18 mouse cellular contexts compared by ENCODE assay signal in genomic region chr19:16215430-16216016, GRCm38 (mm10).
DNase-seq lines count a peak whose midpoint lies in the region; ATAC-seq and TF ChIP-seq lines count a peak whose summit lies in the region.
"Had no signal": no experiment of that assay in that cellular context is flagged by ENCODE, and none has a peak within 500 bp of the region (broad histone marks: within the 10 kb centered on the region; RNA-seq: fewer than 3 reads in every experiment).

No protein-coding gene starts in this region.

- no peak overlapping the region for H3K4me2 ChIP-seq in midbrain, embryonic 16.5 days (ENCODE audit: low read length)
- H3K4me2 ChIP-seq: embryonic facial prominence, embryonic 12.5 days had no signal

- TF ChIP-seq POLR2A in heart, adult 2 months (IDR thresholded peaks at IDR 0.05; ENCODE audit: insufficient read depth, low read depth, low read length), result no peak

- no peak overlapping the region for H3K4me3 ChIP-seq in heart, adult 2 months
- H3K4me3 ChIP-seq in heart, embryonic 10.5 days, result no peak overlapping the region
- H3K4me3 ChIP-seq in layer of hippocampus, adult 2 months, result no peak overlapping the region
- no peak overlapping the region for H3K4me3 ChIP-seq in brown adipose tissue, adult 24 weeks (ENCODE audit: insufficient read depth, low read depth, low read length)
- H3K4me3 ChIP-seq in midbrain, embryonic 16.5 days (ENCODE audit: low read depth, low read length), result no peak overlapping the region
- H3K4me3 ChIP-seq: embryonic facial prominence, embryonic 12.5 days; erythroblast, embryonic 14.5 days; left cerebral cortex, adult 2 months; megakaryocyte, embryonic 14.5 days had no signal

- no peaks in the 10 kb centered on the region for H3K9me3 ChIP-seq in heart, embryonic 10.5 days
- H3K9me3 ChIP-seq in midbrain, embryonic 16.5 days (replicated peaks; ENCODE audit: control insufficient read depth, low read length, poor library complexity, severe bottlenecking), result no peaks in the 10 kb centered on the region
- H3K9me3 ChIP-seq: embryonic facial prominence, embryonic 12.5 days; megakaryocyte, embryonic 14.5 days had no signal

- peak overlapping the region; percentile 70 for H3K27ac ChIP-seq in heart, adult 2 months
- no peak overlapping the region for H3K27ac ChIP-seq in heart, embryonic 10.5 days
- peak overlapping the region; percentile 63; the same call in 1 of the 2 replicates for H3K27ac ChIP-seq in layer of hippocampus, adult 2 months
- H3K27ac ChIP-seq in brown adipose tissue, adult 24 weeks (replicated peaks; ENCODE audit: low read depth, low read length), result peak overlapping the region; percentile 69; the same call in 1 of the 2 replicates
- peak overlapping the region; percentile 38; the same call in 1 of the 2 replicates for H3K27ac ChIP-seq in midbrain, embryonic 16.5 days (ENCODE audit: low read length)
- H3K27ac ChIP-seq: embryonic facial prominence, embryonic 12.5 days; left cerebral cortex, adult 2 months had no signal

- peaks cover 3% of the 10 kb centered on the region for H3K79me2 ChIP-seq in heart, adult 2 months (replicated peaks; ENCODE audit: control insufficient read depth, insufficient read depth, low read length)

- H3K9ac ChIP-seq in heart, adult 2 months (ENCODE audit: low read depth, low read length), result no peak overlapping the region
- no peak overlapping the region for H3K9ac ChIP-seq in midbrain, embryonic 16.5 days (ENCODE audit: low read depth, low read length)
- H3K9ac ChIP-seq: embryonic facial prominence, embryonic 12.5 days; liver, postnatal 0 days had no signal

- intact Hi-C loops in heart, adult 2 months (cut with DNase I), result no loop called here

- no peak for TF ChIP-seq EP300 in heart, adult 2 months (IDR thresholded peaks at IDR 0.05; ENCODE audit: insufficient read depth, low read depth, low read length)

- peak; percentile 37; the same call in 1 of the 2 replicates for ATAC-seq in midbrain, embryonic 16.5 days
- ATAC-seq: liver, postnatal 0 days had no signal

- peaks cover 11% of the 10 kb centered on the region for H3K36me3 ChIP-seq in heart, adult 2 months (ENCODE audit: control insufficient read depth, insufficient read depth, low read length)
- peaks cover 11% of the 10 kb centered on the region; the same call in 1 of the 2 replicates for H3K36me3 ChIP-seq in heart, embryonic 10.5 days
- peaks cover 3% of the 10 kb centered on the region; the same call in 1 of the 2 replicates for H3K36me3 ChIP-seq in midbrain, embryonic 16.5 days (ENCODE audit: control insufficient read depth, insufficient read depth, low read length)

- H3K4me1 ChIP-seq in heart, adult 2 months (ENCODE audit: control insufficient read depth, insufficient read depth, low read length), result peaks cover 6% of the 10 kb centered on the region
- H3K4me1 ChIP-seq in heart, embryonic 10.5 days, result no peaks in the 10 kb centered on the region
- peaks cover 12% of the 10 kb centered on the region for H3K4me1 ChIP-seq in brown adipose tissue, adult 24 weeks (ENCODE audit: control insufficient read depth, insufficient read depth, insufficient read length, low read length)
- H3K4me1 ChIP-seq in midbrain, embryonic 16.5 days (ENCODE audit: control insufficient read depth, insufficient read depth, low read length), result peaks cover 13% of the 10 kb centered on the region; the same call in 1 of the 2 replicates
- H3K4me1 ChIP-seq: embryonic facial prominence, embryonic 12.5 days had no signal

- no peak for TF ChIP-seq CTCF in heart, adult 2 months (IDR thresholded peaks at IDR 0.05)
- no peak for TF ChIP-seq CTCF in layer of hippocampus, adult 2 months (conservative IDR thresholded peaks at IDR 0.05)

- no peaks in the 10 kb centered on the region for H3K27me3 ChIP-seq in heart, adult 2 months (ENCODE audit: control insufficient read depth, insufficient read depth, low read length)
- H3K27me3 ChIP-seq in heart, embryonic 10.5 days (ENCODE audit: insufficient read depth, poor library complexity, severe bottlenecking), result no peaks in the 10 kb centered on the region
- no peaks in the 10 kb centered on the region for H3K27me3 ChIP-seq in midbrain, embryonic 16.5 days (ENCODE audit: control insufficient read depth, insufficient read depth, low read depth, low read length)
- H3K27me3 ChIP-seq: CH12.LX; embryonic facial prominence, embryonic 12.5 days; megakaryocyte, embryonic 14.5 days had no signal

- 83% methylated on average over 2 of the region's 2 CpGs for WGBS in heart, adult 2 months
- 85% methylated on average over 2 of the region's 2 CpGs for WGBS in heart, embryonic 10.5 days
- WGBS in midbrain, embryonic 16.5 days, result 61% methylated on average over 2 of the region's 2 CpGs

- DNase-seq in heart, adult 2 months, result no peak
- DNase-seq in heart, embryonic 10.5 days (ENCODE audit: low spot score), result no peak
- DNase-seq in layer of hippocampus, adult 2 months (ENCODE audit: low spot score in 2 of 2), result no peak
- no peak for DNase-seq in layer of hippocampus, adult 9-11 months
- DNase-seq in cerebellum, adult 18-20 months, result no peak
- DNase-seq in kidney, adult 9 months, result no peak
- DNase-seq: cerebellum, adult 9-10 months; liver; liver, postnatal 0 days; retina, postnatal 1 day; thymus, postnatal 14 days had no signal
